Mouse (Mus musculus): Measurements from ENCODE around the gene Tmem184c. TPM values are rescaled to one million over a fixed set of nuclear protein-coding genes. Genes with fewer than 3 reads are reported as not detected.

Tmem184c gene
- total and polyA plus RNA-seq, 3 experiments, result 25.1 to 53.2 (median 29.5) TPM

GRCm38 (mm10) chr8:77561441-77561840, 49.1 kb downstream of the Tmem184c start:
- Histone ChIP-seq H3K4me1 (ENCODE audit: control insufficient read depth in 1 of 2, insufficient read depth in 2 of 2) (peaks cover 0 to 7% of the 10 kb centered on the region in 2 experiments; a peak in 2 of 4 replicates), H3K4me3 (replicated peaks in 1 of 3; ENCODE audit: low read depth in 2 of 3, low read length in 2 of 3, poor library complexity in 1 of 3) (no peak overlapping the region), H3K4me2 (ENCODE audit: insufficient read depth, low read depth, poor library complexity, severe bottlenecking) (no peak overlapping the region), H3K27me3 (replicated peaks) (no peaks in the 10 kb centered on the region), H3K27ac (ENCODE audit: insufficient read depth, low read depth) (no peak overlapping the region), H3K79me2 (replicated peaks; ENCODE audit: control insufficient read depth, extremely low read depth, insufficient read depth, poor library complexity, severe bottlenecking) (no peaks in the 10 kb centered on the region), H3K9me3 (replicated peaks; ENCODE audit: low read length) (no peaks in the 10 kb centered on the region), H3K36me3 (replicated peaks in 1 of 2; ENCODE audit: control insufficient read depth in 1 of 2, insufficient read depth in 1 of 2, low read length in 1 of 2) (peaks cover 49 to 78% of the 10 kb centered on the region in 2 experiments), H3K9ac (ENCODE audit: insufficient read depth, low read depth) (no peak overlapping the region)
- no peak for DNase-seq (ENCODE audit: extremely low read depth)
- dilution Hi-C loops (cut with MboI; ENCODE audit: extremely low pct_ligation_motif_present, extremely low pct_unique_long_range_greater_than_20kb, low sequenced_read_pairs) (no loop called here), in situ Hi-C loops (cut with MboI; ENCODE audit: low pct_ligation_motif_present, low pct_unique_long_range_greater_than_20kb, low sequenced_read_pairs) (no loop called here)
- TF ChIP-seq CTCF (conservative IDR thresholded peaks at IDR 0.05 in 1 of 2, IDR thresholded peaks at IDR 0.05 in 1 of 2; ENCODE audit: low read depth in 2 of 2, low read length in 2 of 2), result no peak
- TF ChIP-seq JUND (conservative IDR thresholded peaks at IDR 0.05; ENCODE audit: low read depth, low read length), result no peak
- TF ChIP-seq POLR2AphosphoS2 (IDR thresholded peaks at IDR 0.05; ENCODE audit: low read depth, low read length), result no peak
- no peak for TF ChIP-seq BHLHE40 (IDR thresholded peaks at IDR 0.05; ENCODE audit: low read depth, low read length)
- no peak for TF ChIP-seq POLR2A (IDR thresholded peaks at IDR 0.05; ENCODE audit: low read depth, low read length)
- no peak for TF ChIP-seq NRF1 (IDR thresholded peaks at IDR 0.05; ENCODE audit: low read depth, low read length)
- TF ChIP-seq MAX (IDR thresholded peaks at IDR 0.05; ENCODE audit: low read length), result no peak
- no peak for TF ChIP-seq ZMIZ1 (IDR thresholded peaks at IDR 0.05; ENCODE audit: low read depth, low read length)
- no peak for TF ChIP-seq ETS1 (conservative IDR thresholded peaks at IDR 0.05; ENCODE audit: low read depth, low read length)
- TF ChIP-seq SMC3 (IDR thresholded peaks at IDR 0.05; ENCODE audit: low read depth, low read length), result no peak
- TF ChIP-seq SIN3A (IDR thresholded peaks at IDR 0.05; ENCODE audit: low read length), result no peak
- no peak for TF ChIP-seq USF1 (IDR thresholded peaks at IDR 0.05; ENCODE audit: low read depth, low read length)
- no peak for TF ChIP-seq ELF1 (IDR thresholded peaks at IDR 0.05; ENCODE audit: low read depth, low read length)
- no peak for TF ChIP-seq MEF2A (IDR thresholded peaks at IDR 0.05; ENCODE audit: borderline replicate concordance, low read depth, low read length)

- no peak overlapping the region for H3K4me2 ChIP-seq (ENCODE audit: insufficient read depth, low read depth, poor library complexity, severe bottlenecking)
- H3K79me2 ChIP-seq (replicated peaks; ENCODE audit: control insufficient read depth, extremely low read depth, insufficient read depth, poor library complexity, severe bottlenecking), result peaks cover 13% of the 10 kb centered on the region
- peaks cover 4% of the 10 kb centered on the region for H3K9me3 ChIP-seq (replicated peaks; ENCODE audit: low read length)
- TF ChIP-seq GABPA (IDR thresholded peaks at IDR 0.05; ENCODE audit: insufficient replicate concordance, low read depth, low read length), result no peak
- TF ChIP-seq USF1 (IDR thresholded peaks at IDR 0.05; ENCODE audit: low read depth, low read length), result no peak
- no peak for TF ChIP-seq KAT2A (IDR thresholded peaks at IDR 0.05; ENCODE audit: insufficient replicate concordance, low read length)
- TF ChIP-seq IRF4 (IDR thresholded peaks at IDR 0.05; ENCODE audit: low read depth, low read length), result no peak
- no peak for TF ChIP-seq ZMIZ1 (IDR thresholded peaks at IDR 0.05; ENCODE audit: low read depth, low read length)
- no peak for TF ChIP-seq JUND (conservative IDR thresholded peaks at IDR 0.05; ENCODE audit: low read depth, low read length)
- TF ChIP-seq ZC3H11A (IDR thresholded peaks at IDR 0.05; ENCODE audit: low read depth, low read length), result no peak
- no peak for TF ChIP-seq CHD2 (IDR thresholded peaks at IDR 0.05; ENCODE audit: low read length)
- no peak for TF ChIP-seq BHLHE40 (IDR thresholded peaks at IDR 0.05; ENCODE audit: low read depth, low read length)
- TF ChIP-seq UBTF (IDR thresholded peaks at IDR 0.05; ENCODE audit: low read depth, low read length), result no peak
- TF ChIP-seq RCOR1 (conservative IDR thresholded peaks at IDR 0.05; ENCODE audit: low read depth, low read length), result no peak
- no peak for TF ChIP-seq CTCF (conservative IDR thresholded peaks at IDR 0.05 in 1 of 2, IDR thresholded peaks at IDR 0.05 in 1 of 2; ENCODE audit: low read depth in 2 of 2, low read length in 2 of 2)
- no peak for TF ChIP-seq MYC (IDR thresholded peaks at IDR 0.05; ENCODE audit: low read depth, low read length)
- no peak for TF ChIP-seq EP300 (IDR thresholded peaks at IDR 0.05; ENCODE audit: low read length)
- TF ChIP-seq ZNF384 (IDR thresholded peaks at IDR 0.05; ENCODE audit: low read depth, low read length), result no peak
- TF ChIP-seq MXI1 (IDR thresholded peaks at IDR 0.05; ENCODE audit: low read depth, low read length), result no peak
- TF ChIP-seq NRF1 (IDR thresholded peaks at IDR 0.05; ENCODE audit: low read depth, low read length), result no peak
- TF ChIP-seq MAFK (IDR thresholded peaks at IDR 0.05; ENCODE audit: insufficient replicate concordance, low read length), result no peak
- TF ChIP-seq SIN3A (IDR thresholded peaks at IDR 0.05; ENCODE audit: low read length), result no peak
- TF ChIP-seq E2F4 (IDR thresholded peaks at IDR 0.05; ENCODE audit: insufficient replicate concordance, low read depth, low read length), result no peak
- no peaks in the 10 kb centered on the region for H3K27me3 ChIP-seq (replicated peaks)
- no peak for DNase-seq (ENCODE audit: extremely low read depth)
- H3K27ac ChIP-seq (ENCODE audit: insufficient read depth, low read depth), result no peak overlapping the region
- dilution Hi-C loops (cut with MboI; ENCODE audit: extremely low pct_ligation_motif_present, extremely low pct_unique_long_range_greater_than_20kb, low sequenced_read_pairs), result no loop called here
- in situ Hi-C loops (cut with MboI; ENCODE audit: low pct_ligation_motif_present, low pct_unique_long_range_greater_than_20kb, low sequenced_read_pairs), result no loop called here
- peaks cover 43 to 62% of the 10 kb centered on the region in 2 experiments for H3K36me3 ChIP-seq (replicated peaks in 1 of 2; ENCODE audit: control insufficient read depth in 1 of 2, insufficient read depth in 1 of 2, low read length in 1 of 2)
- H3K9ac ChIP-seq (ENCODE audit: insufficient read depth, low read depth), result no peak overlapping the region
- no peak overlapping the region for H3K4me3 ChIP-seq (replicated peaks in 1 of 3; ENCODE audit: low read depth in 2 of 3, low read length in 2 of 3, poor library complexity in 1 of 3)
- H3K4me1 ChIP-seq (ENCODE audit: control insufficient read depth in 1 of 2, insufficient read depth in 2 of 2), result peaks cover 5 to 9% of the 10 kb centered on the region in 2 experiments; a peak in 2 of 4 replicates
These were observed 58.0 kb downstream of the Tmem184c start for GRCm38 (mm10) chr8:77552491-77552890.

Measured in CH12.LX (cell line).